Mouse (Mus musculus): Measurements from ENCODE around the gene Dscam. TPM values are rescaled to one million over a fixed set of nuclear protein-coding genes. Genes with fewer than 3 reads are reported as not detected.

Dscam gene
- total RNA-seq, 2 experiments from 2014 or later = 39.5 to 43.1 TPM

DNA sequence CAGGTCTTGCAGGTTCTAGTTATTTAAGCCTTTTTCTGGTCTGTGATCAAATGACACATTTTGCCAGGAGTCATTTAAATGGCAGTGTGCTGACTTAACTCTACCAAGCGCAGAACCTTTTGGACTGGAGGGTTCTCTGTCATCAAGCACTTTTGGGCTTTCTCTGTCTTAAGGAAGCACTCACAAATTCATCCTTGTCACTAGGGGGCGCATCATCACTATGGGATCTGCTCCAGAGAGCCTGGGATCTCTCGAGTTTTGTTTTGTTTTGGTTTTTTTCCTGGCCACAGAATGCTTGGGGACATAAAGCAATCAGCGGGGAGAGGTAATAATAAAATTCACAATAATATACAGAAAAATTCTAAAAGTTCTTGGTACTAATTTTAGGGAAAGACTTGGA lies 486.0 kb downstream of the Dscam start:
- intact Hi-C loops (cut with DNase I) = loop anchor here (5.0 to 10.0 kb wide), 2 partner anchors 140 to 608 kb away; no protein-coding TSS in a partner anchor
- peak; percentile 73 for DNase-seq

DNA sequence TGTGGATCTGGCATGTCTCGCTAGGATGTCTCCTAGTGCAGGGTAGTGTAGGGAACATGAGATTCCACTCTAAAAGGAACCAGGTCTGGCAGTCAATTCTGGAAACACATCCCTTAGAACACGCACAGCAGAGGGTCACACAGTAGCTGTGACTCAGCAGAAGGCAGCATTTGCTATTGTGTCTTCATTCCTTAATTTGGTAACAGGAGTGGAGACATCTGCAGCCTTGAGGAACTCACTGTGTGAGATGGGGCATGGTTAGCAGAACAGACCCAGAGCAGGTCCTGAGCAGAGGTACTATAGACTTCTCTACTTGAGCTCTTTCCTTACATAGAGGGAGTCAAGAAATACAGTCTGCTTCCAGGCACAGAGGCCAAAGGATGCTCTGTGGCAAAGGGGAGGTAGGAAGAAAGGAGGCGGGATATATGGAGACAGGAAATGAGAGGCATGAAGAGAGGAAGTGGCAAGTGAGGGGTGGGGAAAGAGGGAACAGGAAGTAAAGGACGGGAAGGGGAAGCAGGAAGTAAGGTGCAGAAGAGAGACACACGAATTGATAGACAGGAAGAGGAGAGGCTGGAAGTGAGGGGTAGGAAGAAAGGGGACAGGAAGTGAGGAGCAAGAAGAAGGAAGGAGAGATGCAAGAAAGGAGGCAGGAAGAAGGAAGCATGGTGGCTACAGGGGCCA lies 488.1 kb downstream of the Dscam start:
- DNase-seq = no peak
- intact Hi-C loops (cut with DNase I) = loop anchor here (5.0 to 10.0 kb wide), 2 partner anchors 142 to 610 kb away; no protein-coding TSS in a partner anchor

DNA sequence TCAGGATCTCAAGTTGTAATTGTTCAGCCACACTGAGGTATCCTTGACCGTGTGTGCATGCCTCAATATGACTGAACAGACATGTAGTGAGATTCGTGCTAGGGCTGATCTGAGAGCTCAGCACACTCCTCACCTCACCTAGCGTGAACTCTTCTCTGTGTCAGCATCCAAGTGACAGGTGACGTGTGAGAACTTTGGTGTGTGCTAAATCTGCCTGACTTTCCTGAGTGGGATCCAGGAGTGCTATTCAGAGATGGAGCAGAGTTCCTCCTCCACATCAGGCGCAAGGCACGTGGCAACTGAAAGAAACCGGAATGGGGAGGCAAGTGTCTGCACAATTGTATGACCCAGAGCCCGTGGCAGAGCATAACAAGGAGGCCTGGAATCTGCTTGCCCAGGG lies 490.6 kb downstream of the Dscam start:
- intact Hi-C loops (cut with DNase I) = loop anchor here (5.0 to 10.0 kb wide), 4 partner anchors 145 to 612 kb away; no protein-coding TSS in a partner anchor
- DNase-seq = no peak

DNA sequence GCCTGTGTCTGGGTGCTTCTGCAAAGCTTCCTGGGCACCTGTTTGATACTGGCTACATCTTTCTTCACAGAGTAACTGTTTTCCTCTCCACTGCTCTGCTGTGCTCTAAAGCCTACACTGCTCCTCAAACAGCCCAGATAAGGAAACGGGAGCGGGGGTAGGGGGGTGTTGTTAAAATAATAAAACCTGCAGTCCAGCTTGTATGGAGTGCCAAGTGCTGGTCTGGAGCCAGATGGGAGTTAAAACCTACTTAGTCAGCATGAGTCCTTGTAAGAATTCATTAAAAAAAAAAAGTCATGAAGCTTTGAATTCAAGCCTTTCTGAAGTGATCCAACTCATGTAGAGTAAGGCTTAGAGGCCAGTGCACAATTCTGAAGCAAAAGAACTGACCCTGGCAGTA lies 493.1 kb downstream of the Dscam start:
- intact Hi-C loops (cut with DNase I) = loop anchor here (10.0 kb wide), 2 partner anchors 323 to 463 kb away; no protein-coding TSS in a partner anchor
- no peak for DNase-seq

DNA sequence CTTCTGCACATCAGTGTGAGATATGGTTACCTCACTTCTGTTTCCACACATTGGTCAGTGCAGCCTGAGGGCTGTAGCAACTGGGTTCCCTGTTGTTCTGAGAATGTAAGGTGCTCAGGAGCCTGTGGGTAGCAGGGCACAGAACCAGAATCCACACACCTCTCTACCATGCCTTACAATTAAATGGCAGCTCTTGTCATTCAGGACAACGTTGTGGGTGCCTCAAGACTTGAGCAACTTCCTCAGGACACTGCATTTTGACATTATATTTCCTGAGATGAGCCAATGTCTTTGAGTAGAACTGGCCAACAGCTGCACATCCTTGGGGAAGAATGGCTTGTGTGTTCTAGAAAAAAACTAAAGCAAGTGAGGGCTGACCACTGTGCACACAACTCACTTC lies 493.9 kb downstream of the Dscam start:
- DNase-seq = no peak
- intact Hi-C loops (cut with DNase I) = loop anchor here (10.0 kb wide), 2 partner anchors 322 to 462 kb away; no protein-coding TSS in a partner anchor

DNA sequence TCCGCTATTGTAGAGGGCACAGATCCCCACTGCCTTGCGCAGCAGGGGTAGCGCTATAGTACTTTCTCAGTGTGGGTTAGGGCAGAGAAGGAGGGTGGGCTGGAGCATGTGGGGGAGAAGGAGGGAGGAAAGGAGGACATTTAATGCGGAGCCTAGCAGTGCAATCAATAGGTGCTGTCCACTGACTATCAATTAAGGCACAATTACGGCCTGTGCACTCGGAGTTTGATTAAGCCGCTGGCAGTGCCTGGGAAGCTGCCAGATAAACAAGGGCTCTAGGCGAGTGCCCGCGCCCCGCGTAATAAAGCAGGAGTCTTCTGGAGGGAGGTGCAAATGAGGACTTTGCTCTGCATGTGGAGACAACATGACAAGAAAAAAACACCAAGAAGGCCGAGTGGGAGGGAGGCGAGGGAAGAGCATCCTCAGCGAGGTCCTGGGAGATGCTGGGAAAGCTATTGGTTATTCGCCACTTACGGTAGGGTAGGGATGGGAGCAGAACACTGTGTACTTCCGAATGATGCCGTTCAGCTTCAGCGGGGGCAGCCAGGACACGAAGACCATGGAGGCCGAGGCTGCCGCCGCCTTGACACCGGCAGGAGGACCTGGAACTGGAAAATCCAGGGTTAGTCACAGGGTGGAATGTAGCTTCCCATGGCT lies 497.2 kb downstream of the Dscam start:
- intact Hi-C loops (cut with DNase I) = loop anchor here (10.0 kb wide), 2 partner anchors 319 to 459 kb away; no protein-coding TSS in a partner anchor

DNA sequence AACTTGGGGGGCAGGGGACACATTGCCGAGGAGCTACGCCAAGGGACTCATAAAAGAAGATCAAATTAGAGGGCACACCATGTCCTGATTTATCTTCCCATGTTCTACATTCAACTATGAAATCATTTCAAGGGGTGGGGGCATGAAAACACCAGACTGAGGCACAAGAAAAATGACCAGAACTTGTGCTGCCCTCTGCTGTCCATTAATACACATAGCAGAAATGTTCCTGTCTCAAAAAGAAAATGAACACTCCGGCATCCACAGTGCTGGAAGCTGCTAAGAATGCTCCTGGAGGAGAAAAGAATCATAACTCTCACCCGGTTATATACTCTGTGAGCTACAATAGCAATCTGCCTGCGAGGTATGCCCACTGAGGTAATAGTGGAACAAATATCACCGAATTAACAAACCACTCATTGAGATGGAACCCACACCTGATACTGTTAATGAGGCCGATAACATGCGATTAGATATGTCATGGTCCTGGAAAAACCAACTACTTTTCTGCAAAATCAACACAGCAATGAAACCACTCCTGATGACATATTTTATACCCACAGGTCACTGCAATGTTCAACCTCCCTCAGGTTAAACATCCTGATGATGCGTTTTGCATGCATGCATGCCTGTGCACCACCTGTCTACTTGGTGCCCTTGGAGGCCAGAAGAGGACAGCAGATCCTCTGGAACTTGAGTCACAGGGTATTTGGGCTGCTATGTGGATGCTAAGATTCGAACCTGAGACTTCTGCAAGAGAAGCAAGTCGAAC lies 498.8 kb downstream of the Dscam start:
- intact Hi-C loops (cut with DNase I) = loop anchor here (10.0 kb wide), 2 partner anchors 317 to 457 kb away; no protein-coding TSS in a partner anchor

More for the DNA sequence above, 497.2 kb downstream of the Dscam start:
- peak; percentile 26 for DNase-seq

DNA sequence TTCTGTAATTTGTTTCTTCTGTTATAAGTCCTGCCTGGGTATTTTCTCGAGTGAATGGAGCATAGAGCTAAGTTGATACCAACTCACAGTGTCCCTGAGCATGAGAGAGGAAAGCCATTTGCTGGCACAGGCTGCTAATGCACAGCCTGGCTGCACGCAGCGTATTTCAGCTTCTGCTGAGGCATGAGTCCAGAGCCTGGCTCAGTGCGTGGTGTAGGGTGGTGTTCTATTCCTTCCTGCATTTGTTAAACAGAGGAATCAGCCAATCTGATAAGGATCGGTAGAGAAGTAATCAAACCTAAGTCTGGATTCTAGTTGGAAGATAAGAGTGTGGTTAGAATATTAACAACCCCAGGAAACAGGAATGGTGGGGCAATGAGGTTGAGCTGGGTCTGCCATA lies 500.8 kb downstream of the Dscam start:
- intact Hi-C loops (cut with DNase I) = loop anchor here (5.0 to 10.0 kb wide), 3 partner anchors 202 to 455 kb away; partner anchors contain the start of gene Pcp4
- no peak for DNase-seq

More for the DNA sequence above, 498.8 kb downstream of the Dscam start:
- DNase-seq = no peak

DNA sequence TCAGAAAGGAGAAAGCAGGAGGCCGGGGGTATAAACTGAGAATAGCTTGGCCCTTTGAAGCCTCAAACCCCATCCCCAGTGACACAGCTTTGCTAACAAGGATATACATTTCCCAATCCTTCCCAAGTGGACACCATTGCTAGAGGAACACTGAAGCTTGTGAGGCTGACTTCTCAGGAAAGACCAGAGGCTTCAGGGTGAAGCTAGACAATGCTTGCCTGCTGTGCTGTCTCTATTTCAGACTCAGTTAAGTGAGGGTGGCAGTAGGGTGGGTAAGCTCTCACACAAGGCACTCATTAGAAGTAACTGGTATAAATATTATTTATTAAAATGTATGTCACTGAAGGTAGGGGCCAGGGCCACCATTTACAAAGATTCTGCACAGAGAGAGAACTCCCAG lies 502.1 kb downstream of the Dscam start:
- intact Hi-C loops (cut with DNase I) = loop anchor here (5.0 kb wide), 1 partner anchor 201 kb away; the partner anchor contains the start of gene Pcp4
- no peak for DNase-seq

DNA sequence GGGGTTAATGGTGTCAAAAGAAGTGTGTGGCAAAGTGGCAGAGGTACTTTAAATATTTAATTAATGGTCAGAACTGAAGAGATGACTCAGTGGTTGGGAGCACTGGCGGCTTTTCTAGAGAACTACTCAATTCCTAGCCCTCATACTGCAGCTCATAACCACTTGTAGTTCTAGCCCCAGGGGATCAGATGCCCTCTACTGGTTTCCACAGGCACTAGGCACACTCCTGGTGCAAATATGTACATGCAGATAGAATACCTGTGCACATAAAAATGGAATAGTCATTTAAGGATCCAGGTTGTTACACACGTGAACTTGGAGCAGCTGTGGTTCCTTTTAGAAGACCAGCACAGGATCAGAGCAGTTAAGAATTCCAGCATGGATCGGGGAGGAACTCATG lies 509.5 kb downstream of the Dscam start:
- intact Hi-C loops (cut with DNase I) = no loop called here
- no peak for DNase-seq

DNA sequence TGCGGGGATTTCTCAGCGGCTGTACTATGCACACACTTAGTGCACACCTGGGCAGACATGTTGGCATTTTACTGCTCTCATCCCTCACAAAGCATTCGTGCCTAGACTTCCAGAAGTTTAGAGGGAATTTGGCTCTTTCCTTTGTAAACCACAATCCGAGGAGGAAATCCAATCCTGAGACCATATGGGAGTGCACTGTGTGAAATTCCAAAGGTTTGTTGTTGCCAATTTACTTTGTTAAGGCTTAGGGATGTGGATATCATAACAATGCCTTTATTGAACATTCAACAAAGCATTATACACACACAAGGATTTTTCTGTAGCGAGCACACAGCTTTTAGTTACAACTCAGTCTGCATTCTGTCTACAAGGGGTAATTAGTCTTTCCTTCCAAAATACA lies 511.3 kb downstream of the Dscam start:
- intact Hi-C loops (cut with DNase I) = no loop called here
- DNase-seq = no peak

DNA sequence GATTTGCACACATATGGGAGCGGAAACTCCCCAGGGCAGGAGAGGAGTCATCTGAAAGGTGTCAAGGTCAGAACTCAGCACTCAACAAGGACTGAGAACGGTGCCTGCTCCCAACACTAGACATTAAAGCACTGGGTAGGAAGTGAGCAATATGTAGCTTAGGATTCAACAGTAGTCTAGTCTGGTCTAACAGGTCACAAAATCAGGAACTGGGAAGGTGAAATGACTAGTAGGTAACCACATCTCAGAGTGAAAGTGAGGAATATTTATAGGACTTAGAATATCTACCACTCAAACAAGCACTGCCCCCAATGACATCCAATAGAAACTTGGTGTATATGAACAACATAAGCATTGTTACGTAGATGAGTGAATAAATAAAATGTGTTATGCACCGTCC lies 515.0 kb downstream of the Dscam start:
- intact Hi-C loops (cut with DNase I) = no loop called here
- no peak for DNase-seq

DNA sequence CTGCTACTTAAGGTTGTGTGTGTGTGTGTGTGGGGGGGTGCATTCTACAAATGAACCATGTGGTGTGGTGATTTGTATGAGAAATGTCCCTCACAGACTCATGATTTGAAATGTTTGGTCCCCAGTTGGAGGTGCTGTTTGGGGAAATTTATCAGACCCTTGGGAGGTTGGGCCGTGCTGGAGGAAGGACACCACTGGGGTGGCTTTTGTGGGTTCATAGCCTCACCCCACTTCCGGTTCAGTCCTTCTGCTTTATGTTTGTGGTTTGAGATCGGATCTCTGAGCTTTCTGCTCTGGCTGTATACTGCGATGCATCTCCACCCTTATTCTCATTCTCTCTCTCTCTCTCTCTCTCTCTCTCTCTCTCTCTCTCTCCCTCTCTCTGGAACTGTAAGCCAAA lies 516.5 kb downstream of the Dscam start:
- intact Hi-C loops (cut with DNase I) = no loop called here
- DNase-seq = no peak

DNA sequence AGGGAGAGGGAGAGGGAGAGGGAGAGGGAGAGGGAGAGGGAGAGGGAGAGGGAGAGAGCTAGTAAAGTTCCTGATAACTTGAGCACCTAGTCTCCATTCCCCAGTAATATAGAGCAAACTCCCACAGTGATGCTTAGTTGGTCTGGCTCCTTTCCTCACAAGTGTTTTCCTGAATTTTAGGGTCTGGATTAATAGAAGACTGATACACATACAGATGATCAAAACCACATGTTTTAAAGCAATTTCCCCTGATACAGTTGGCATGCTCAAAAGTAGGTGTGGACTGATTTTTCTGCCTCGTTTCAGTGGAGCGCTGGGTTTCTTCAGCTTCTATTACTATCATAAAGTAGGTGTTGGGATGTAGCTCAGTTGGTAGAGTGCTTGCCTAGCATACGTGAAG lies 519.1 kb downstream of the Dscam start:
- intact Hi-C loops (cut with DNase I) = no loop called here
- no peak for DNase-seq

DNA sequence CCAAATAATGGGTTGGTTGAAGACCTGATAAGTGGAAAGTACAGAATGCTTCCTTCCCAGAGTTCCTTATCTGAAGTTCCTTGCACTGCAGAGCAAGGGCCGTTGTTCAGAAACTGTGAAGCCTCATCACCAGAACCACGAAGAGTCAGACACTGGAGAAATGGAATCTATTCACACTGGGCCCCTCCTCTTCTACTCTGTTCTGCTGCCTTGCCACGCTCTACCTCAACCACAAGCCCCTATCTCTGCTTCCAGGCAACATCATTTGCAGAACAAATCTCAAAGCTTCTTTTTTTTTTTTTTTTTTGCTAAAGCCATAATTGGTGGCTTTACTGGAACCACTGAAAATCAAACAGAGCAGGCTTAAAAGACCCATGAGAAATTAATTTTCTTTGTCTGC lies 530.5 kb downstream of the Dscam start:
- intact Hi-C loops (cut with DNase I) = no loop called here

DNA sequence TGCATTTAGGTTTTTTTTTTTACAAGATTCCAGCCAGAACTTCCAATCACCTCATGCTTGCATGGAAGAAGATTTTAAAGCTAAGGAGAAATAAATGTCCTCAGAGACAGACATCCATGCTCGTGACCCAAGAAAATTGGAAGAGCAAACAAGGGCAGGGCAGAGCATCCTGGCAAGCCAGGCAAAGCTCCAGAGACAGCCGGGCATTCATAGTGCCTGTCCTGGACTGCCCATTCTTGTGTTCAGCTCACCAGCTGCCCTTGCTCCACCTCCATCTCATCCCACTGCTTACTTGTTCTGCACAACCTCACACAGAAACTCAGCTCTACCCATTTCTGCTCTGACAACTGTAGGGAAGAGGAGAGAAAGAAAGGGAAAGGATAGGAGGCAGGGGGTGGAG lies 534.6 kb downstream of the Dscam start:
- peak; percentile 29 for DNase-seq
- intact Hi-C loops (cut with DNase I) = no loop called here

More for the DNA sequence above, 530.5 kb downstream of the Dscam start:
- no peak for DNase-seq

DNA sequence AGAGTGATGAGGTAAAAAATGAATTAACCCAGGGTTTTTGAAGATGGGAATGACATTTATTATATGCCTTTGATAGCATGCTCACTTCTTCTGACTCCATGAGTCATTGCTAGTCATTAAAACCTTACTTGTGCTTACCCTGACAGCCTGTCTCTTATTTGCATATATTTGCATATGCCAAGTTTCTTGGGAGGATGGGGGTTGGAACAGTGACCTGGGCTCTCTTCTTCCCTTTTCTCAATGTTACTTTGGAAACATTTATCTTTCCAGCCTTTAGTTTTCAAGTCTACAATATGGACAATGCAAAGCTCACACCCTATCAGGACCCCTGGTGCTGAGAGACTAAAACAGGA lies 535.8 kb downstream of the Dscam start:
- intact Hi-C loops (cut with DNase I) = no loop called here
- DNase-seq = no peak

DNA sequence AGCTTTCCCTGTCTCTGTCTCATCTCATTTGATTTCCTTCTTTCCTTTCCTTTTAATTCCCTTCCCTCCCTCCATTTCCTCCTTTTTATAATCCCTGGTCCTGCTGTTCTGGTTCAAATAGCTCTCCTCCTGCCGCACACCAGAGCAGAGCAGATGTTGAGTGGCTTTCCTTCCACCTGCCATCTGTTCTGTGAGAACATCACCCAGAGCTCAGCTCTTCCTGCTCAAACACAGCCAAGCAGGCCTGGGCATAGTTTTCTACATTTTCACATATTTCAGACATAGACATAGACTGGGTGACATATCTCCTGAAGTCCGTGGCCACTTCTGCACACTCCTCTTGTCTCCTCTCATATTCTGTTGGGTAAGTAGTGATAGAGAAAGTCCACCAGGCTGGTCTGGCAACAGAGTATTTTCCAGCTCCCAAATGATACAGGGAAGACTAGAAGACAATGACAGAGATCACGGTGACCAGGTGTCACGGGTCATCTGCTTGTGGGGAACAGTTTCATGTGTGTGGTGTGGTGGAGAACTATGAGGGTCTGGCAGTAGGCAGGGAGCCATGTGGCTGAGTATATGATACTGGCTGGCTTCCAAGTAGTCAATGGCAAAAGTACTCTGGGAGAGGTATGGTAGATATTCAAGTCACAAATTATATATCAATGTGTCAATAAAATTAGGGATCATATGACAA lies 536.3 kb downstream of the Dscam start:
- intact Hi-C loops (cut with DNase I) = no loop called here
- DNase-seq = peak; percentile 39

DNA sequence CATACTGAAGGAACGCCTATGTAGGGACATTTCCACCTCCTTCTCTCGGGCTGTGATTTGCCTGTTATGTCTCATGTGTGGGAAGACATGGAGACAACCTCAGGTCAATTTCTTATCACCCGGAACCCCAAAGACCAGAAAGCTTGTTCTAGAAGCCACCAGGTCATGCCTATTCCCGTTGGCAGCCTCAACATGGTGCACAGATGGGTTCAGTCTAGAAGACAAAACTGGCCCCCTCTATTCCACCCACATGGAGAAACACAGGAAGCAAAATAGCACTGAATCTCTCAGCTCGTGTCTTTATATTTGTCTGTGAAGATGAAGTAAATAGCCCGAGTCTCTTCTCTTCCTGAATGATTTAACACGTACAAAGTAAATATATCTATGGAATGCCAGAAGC lies 540.3 kb downstream of the Dscam start:
- intact Hi-C loops (cut with DNase I) = no loop called here
- no peak for DNase-seq

DNA sequence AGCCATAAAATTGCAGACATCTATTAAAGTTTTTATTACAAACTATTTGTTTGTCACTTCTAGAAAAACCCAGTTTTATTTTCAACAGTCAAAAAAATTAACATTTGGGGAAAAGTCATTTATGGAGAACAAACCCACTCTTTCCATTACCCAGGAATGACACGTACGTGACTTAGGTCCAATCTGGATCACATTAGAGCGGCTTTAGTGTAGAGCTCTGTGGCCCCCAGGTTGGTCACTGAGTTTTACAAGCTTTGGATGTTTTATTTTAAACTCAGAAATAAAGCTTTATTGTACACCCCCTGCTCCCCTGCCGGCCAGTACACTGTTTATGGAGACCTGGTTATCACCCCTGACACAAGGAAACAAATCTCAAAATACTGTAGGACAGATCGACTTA lies 540.9 kb downstream of the Dscam start:
- intact Hi-C loops (cut with DNase I) = no loop called here
- no peak for DNase-seq

DNA sequence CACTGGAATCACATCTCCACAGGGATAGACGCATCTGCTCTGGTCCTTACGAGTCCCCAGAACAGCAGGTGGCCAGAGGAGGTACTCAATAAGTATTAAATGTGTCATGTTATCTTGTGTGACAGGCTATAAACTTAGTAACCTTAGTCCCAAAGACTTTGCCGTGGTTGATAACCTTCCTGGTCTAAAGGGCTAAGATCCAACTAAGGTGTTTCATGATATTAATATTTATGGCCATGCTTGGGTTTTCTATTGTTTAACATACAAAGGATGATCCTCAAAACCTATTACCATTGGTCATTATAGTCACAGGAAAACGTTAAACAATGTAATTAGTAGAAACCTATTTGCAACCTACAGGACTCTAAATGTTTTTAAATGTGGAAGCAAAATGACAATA lies 545.1 kb downstream of the Dscam start:
- intact Hi-C loops (cut with DNase I) = no loop called here
- no peak for DNase-seq

All from left cerebral cortex, postnatal 4 days (tissue).